Mouse (Mus musculus): ENCODE data around the gene Gm28047.

Gene Gm28047

GRCm38 (mm10) chr15:102515791-102516190 lies 109.1 kb downstream of the Gm28047 start:
- peak; percentile 48 to 49 for DNase-seq

GRCm38 (mm10) chr15:102515261-102515660 lies 109.6 kb downstream of the Gm28047 start:
- no peak for DNase-seq

GRCm38 (mm10) chr15:102513004-102513403 lies 111.9 kb downstream of the Gm28047 start:
- DNase-seq = no peak

- DNase-seq = no peak
These were observed 112.4 kb downstream of the Gm28047 start for GRCm38 (mm10) chr15:102512471-102512870.

DNA sequence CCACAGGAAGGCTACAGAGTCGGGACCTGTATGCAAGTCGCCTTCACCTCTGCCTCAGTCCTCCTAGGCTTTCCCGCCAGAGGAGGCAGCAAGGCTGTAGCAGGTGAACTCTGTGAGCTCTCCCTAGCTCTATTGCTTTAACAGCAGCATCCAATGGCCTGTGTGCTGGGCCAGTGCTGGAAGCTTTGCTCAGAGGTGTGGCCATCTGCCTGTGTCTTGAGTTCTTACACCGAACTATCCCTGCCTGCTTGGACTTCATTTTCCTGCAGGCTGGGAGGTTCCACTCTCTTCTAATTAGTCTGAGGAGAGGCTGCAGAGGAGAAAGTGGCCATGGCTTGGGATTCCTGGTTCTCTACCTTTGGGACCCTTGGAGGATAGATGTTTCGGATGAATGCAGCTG lies 112.9 kb downstream of the Gm28047 start:
- peak in 1 of 2 experiments; percentile 60 for DNase-seq

- no peak for DNase-seq
These were observed 113.5 kb downstream of the Gm28047 start for GRCm38 (mm10) chr15:102511285-102511833.

DNA sequence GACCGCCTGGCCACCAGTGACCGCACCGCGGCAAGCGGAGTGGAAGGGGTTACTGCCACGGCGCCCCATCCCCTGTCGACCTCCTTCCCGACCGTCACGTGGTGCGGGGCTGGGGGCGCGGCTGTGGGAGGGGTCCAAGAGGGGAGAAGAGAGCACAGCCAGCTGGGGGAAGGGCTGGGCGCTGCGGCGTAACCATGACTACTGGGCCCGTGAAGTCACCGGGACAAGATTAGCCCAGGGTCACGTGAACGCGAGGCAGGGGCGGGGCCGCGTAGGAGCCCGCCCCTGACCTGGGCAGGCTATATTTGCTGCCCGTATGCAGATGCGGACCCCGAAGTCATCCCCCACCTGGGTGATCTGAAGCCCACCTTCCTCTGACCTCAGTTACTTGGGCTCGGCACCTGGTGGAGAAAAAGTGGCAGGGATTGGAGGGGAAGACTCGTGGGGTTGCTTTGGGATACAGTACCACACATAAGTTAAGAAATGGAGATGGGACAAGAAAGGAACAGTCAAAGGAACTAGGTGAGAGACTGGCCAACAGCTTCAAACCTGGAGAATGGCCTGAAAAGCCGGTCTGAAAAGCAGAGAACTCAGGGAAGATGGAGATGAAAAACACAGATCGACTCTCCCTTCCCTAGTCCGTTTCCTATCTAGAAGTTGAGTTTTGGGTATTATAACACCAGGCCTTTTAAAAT lies 114.1 kb downstream of the Gm28047 start:
- DNase-seq = peak; percentile 82 to 89

DNA sequence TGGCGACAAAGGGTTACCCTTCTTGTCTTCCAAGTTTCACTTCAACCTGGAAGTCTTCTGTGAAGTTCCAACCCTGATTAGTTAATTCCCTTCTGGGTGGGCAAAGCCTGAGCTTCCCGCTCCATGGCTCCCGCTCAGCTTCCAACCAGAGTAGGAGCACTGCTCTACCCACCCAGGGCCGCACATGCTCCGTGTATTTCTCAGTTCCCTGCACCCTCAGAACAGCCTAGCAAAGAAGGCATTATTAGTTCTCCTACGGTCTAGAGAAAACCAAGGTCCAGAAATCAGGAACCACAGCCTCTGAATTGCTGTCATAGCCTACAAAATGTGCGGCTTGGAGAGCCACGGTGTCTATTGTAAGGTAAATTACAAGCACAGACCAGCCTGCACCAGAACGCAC lies 114.8 kb downstream of the Gm28047 start:
- peak; percentile 34 to 48 for DNase-seq

- DNase-seq = no peak
These were observed 116.5 kb downstream of the Gm28047 start for GRCm38 (mm10) chr15:102508336-102508735.

GRCm38 (mm10) chr15:102507561-102507960 lies 117.3 kb downstream of the Gm28047 start:
- DNase-seq = no peak

- peak in 1 of 2 experiments; percentile 1 for DNase-seq
These were observed 118.0 kb downstream of the Gm28047 start for GRCm38 (mm10) chr15:102506864-102507263.

- no peak for DNase-seq
These were observed 118.4 kb downstream of the Gm28047 start for GRCm38 (mm10) chr15:102506464-102506830.

GRCm38 (mm10) chr15:102505770-102506463 lies 119.0 kb downstream of the Gm28047 start:
- DNase-seq = peak in 1 of 2 experiments; percentile 3

- DNase-seq = no peak
These were observed 119.6 kb downstream of the Gm28047 start for GRCm38 (mm10) chr15:102505073-102505769.

- DNase-seq = no peak
These were observed 120.7 kb downstream of the Gm28047 start for GRCm38 (mm10) chr15:102503924-102504782.

DNA sequence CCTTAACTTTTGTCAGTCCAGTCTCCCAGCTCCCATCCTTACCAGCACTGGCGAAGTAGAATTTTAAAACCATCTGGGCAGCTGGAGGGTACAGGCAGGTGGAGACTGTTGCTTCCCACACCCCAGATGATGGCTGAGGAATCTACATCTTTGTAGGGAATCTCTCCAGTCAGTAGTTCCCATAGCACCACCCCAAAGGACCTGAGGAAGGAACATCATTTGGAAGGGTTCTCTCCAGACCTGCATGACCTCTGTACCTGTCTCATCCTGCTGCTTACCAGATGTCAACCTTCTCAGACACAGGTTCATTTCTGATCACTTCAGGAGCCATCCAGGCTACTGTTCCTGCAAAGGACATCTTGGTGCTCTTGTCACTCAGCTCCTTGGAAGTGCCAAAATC lies 121.4 kb downstream of the Gm28047 start, which contains the start of gene Gm10337:
TSS of gene Gm10337 (plus strand) at position 276 of the 400 bp plus-strand sequence.
- DNase-seq = no peak

GRCm38 (mm10) chr15:102502254-102502840 lies 122.5 kb downstream of the Gm28047 start:
- DNase-seq = no peak

DNA sequence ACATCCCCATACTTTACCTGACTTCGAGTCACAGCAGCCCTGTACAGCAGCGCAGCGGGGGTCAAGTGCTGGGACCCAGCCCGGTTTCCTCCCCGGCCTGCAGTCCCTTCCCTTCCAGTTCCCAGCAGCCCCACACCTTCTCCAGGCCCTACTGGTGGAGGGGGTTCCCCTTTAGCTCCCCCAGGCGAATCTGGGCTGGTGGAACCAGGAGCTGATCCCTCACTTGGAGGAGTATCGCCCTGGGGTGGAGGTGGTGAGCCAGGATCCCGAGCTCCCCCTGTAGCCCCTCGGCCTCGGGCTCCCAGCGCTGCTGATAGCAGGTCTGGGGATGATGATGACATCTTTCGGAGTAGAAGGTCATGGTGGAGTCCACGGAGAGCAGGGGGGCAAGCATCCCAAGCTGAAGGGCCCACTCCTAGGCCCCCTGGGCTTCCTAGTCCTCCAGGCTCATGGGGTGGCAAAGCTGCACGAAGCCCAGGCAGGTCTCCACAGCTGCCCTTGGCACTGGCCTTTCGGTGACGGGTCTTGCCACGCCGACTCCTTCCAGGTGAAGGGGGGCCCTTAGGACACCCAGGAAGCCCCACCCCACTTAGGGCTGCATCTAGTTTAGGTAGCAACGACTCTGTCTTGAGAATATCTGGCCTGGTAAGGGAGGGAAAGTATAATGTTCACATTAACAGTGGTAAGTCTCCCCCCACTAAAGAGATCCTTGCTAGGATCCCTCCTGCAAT lies 123.6 kb downstream of the Gm28047 start:
- no peak for DNase-seq

DNA sequence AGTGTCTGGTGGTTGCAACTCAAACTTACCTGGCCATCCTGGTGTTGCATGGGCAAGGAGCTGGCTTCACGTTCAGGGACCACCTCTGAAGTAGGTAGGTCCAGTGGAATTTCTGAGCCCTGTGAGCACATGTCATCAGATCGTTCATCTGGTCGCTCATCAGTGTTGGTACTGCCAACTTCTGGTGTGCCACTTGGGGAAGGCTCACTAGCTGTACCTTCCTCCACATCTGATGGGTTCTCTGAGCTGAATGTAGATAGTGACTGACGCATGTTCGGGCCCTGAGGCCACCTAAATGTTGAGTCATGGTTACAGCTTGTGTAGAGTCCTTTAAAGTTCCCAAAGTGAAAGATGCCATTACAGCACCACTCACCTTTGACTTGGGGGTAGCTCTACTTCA lies 124.4 kb downstream of the Gm28047 start:
- DNase-seq = no peak

- DNase-seq = no peak
These were observed 125.0 kb downstream of the Gm28047 start for GRCm38 (mm10) chr15:102499851-102500250.

DNA sequence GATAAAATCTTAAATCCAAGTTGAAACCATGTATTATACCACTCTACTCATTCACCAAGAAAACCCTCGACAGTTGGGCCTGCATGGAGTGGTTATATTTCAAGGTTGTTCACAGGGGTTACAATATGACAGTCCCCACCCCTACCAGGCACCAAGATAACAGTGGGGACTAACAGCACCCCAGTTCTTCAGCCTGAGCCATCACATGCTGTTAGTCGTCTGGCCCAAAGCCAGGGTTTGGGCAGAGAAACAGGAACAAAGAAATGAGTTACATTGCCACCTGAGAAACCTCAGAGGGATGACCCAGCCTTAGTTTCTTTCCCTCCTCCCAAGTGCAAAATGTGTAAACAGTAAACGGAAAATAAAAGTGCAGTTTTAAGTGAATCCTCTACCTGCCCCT lies 125.5 kb downstream of the Gm28047 start:
- peak in 1 of 2 experiments; percentile 59 for DNase-seq
